Mouse (Mus musculus) kidney, adult 8-10 months (tissue): ENCODE results near the gene 4930596D02Rik.

Experiments used
- DNase-seq, 2 experiments: peaks; one replicate each; pipeline ENCODE4 v3.0.0; 2022

The 4930596D02Rik gene

GRCm38 (mm10) chr14:35811878-35812277 lies at the start of gene 4930596D02Rik:
Gene 4930596D02Rik (minus strand): TSS chr14:35811978.
- no peak for DNase-seq

GRCm38 (mm10) chr14:35853254-35853653 lies 41.5 kb upstream of the 4930596D02Rik start:
- no peak for DNase-seq

DNA sequence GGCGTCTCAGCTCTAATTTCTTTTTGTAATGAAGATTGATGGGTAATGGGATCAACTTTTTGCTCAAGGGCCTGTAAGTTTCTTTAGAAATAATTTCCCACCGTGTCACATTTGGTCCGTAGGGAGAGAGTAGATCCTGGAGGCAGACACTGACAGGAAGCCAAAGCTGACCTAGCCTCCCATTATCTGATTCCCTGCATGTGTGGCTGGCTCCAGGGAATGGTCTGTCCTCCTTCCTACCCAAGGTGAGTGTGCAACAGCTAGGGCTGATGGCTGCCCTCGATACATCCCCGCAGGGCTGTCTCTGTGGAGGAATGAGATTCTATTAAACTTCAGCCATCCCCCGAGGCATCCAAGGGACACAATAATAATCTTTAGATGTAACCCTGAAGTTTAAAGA lies 33.5 kb upstream of the 4930596D02Rik start:
- no peak for DNase-seq

- no peak for DNase-seq
Measured at GRCm38 (mm10) chr14:35842111-35842721, 30.4 kb upstream of the 4930596D02Rik start.

DNA sequence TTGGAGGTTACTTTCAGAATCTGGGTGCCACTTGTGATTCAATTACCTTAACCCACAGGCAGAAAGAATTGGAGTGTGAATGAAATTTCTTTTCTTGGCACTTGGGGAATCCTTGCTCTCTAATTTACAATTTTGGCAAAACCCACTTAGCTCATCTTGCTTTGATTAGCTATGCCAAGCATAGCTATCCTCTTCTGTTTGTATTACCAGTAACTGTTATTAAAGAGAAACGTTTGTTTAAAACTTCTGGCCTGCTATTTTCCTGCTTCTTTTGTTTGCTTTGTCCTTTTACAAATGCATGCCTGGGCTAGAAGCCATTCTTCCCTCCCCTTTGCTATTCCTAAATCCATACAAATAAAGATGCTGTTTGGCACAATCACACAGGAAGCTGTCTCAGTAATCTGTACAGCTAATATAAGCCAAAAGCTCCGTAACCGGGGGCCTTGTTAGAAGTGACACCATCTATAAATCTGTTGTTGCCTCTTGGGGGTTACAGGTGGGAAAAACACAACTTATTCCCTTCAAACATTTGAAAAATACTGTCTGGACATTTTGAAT lies 19.0 kb downstream of the 4930596D02Rik start:
- DNase-seq: no peak

DNA sequence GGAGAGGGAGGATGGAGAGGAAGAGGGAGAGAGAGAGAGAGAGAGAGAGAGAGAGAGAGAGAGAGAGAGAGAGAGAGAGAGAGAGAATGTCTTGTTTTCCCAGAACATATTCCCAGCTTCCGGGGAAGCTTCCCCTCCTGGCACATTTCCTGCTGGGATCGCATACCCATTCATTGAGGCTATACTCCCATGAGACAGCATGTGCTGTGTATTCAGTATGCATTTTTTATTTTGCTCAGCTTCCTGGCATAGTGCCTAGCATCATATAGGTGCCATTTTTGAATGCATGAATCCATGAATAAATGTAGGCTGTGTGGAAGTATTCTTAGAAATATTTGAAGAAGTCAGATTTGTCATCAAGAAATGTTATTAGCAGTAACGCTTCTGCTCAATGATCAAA lies 31.7 kb downstream of the 4930596D02Rik start:
- no peak for DNase-seq

GRCm38 (mm10) chr14:35773306-35773705 lies 38.5 kb downstream of the 4930596D02Rik start:
- DNase-seq: no peak
